Mouse (Mus musculus) cerebellum, adult (tissue): ENCODE measurements around the gene Il1f5.

Experiments used
- ATAC-seq: cut with Nextera tagmentation; 2 replicates; pipeline ENCODE4 v1.9.2; 2017; ENCODE audit warnings: mild to moderate bottlenecking, moderate library complexity, mixed read lengths; ENCODE audit not compliant: insufficient number of reproducible peaks, low FRiP score, low TSS enrichment

Il1f5 gene

DNA sequence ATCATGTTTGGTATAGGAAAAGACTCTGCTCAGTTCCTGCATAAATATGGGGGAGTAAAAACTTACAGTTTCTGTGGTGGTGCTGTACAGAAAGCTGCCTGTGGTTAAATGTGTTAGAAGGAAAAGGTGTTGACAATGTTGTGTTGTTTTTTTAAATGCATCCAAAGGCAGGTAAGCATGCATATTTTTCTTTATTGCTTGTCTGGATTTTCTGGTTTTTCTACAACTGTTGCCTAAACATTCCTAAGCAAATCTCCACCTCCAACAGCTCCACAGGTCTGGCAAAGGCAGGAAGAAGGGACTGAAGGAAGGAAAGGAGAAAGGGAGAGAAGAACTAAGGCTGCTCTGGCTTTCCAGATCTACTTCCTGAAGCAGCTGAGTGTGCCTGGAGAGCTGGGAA is at the start of gene Il1f5:
Gene Il1f5 (plus strand): TSS at position 301 of the 400 bp plus-strand sequence.
- ATAC-seq = no peak

DNA sequence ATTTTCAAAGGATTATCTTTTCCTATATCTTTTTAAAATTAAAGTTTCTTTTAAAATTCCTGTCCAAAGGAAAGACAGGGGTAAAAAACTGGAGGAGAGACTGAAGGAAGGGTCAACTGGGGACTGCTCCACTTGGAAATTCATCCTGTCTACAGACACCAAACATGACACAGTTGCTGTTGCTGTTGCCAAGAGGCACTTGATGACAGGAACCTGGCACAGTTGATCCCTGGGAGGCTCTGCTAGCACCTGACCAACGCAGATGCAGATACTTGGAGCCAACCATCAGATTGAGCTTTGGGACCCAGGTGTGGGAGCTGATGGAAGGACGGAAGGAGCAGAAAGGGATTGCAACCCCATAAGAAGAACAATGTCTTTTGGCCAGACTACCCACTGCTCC is 49.6 kb upstream of the Il1f5 start:
- no peak for ATAC-seq

DNA sequence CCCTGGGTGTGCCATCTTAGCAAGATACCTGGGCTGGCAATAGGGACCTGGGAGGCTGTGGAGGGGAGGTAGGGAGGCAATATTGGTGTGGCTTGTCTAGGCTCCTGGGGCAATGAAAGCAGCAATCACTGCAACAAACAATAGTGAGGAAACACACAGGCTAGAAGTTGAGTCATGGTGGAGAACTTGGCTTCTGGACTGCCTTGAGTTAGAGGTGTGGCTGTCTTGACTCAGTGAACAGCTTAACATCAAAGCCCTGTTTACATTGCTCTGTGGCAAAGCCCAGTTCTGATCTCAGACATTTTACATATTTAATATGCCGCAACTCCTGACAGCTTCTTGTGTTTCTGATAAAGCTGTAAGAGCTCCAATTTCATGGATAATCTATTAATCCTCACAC is 9.3 kb upstream of the Il1f5 start:
- ATAC-seq = no peak

DNA sequence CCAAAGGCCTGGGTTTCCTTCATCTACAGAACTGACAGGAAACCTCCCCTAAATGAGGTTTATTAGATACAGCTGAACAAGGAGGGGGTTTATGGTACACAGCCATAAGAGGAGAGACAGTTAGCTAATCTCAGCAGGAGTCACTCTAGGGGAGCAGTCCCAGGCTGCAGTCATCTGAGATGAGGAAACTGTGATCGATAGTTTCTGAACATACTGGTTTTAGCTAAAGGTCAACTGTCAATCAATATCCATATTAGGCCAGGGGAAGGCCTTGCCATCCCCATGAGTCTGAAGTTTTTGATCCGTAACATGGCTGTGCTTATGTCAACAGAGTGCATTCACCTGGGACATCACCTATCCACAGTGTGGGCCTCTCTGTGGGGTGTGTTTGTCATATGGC is 3.1 kb upstream of the Il1f5 start:
- ATAC-seq = no peak

DNA sequence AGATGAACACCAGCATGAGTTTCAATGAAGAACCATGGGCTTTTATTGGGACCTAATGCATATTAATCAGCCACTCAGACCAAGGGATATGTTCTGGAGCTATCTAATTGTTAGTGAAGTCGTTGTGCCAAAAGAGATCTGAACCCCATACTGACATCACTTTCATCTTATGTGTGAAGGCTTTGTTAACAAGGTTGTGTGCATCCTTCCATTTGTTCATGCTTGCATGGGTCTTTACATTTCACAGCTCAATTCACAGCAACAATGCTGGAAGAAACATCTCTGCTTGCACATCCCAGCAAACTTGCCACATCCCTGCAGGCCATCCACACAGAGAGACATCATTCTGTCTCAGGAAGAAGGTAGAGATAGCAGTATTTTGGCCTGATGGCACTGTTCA is 1.6 kb upstream of the Il1f5 start:
- no peak for ATAC-seq

DNA sequence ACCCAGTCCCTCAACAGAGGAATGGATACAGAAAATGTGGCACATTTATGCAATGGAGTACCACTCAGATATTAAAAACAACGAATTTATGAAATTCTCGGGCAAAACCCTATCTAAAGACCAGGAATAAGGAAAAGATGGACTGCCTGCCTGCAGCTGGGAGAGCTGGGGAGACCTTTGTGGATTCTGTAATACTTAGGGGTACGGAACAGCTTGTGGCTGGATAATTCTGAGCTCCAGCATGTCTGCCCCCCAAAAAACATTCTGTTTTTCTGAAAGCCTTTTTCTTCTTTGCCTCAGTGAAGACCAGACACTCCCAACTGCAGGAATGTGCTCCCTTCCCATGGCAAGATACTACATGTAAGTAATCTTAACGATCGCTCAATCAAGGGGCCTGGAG is 14.1 kb downstream of the Il1f5 start, which contains the start of gene Il1f10:
Gene Il1f10 (plus strand): TSS at position 301 of the 400 bp plus-strand sequence.
- no peak for ATAC-seq

DNA sequence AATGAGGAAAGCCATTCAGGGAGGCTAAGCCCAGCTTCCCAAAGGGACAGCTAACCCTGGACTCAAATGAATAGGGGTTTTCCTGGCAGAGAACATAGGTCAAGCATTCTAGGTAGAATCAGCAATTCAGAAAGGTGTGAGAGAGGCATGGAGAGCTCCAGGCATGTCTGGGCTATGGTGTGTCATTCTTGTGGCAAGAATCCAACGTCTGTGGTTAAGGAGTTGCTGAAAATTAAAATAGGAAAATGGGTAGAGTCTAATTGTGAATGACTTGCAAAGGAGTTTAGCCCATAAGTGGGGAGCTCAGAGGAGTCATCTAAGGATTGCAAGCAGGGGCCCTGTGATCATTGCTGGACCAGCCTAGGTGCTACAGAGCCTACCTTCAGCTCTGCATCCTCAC is 17.9 kb downstream of the Il1f5 start:
- no peak for ATAC-seq

DNA sequence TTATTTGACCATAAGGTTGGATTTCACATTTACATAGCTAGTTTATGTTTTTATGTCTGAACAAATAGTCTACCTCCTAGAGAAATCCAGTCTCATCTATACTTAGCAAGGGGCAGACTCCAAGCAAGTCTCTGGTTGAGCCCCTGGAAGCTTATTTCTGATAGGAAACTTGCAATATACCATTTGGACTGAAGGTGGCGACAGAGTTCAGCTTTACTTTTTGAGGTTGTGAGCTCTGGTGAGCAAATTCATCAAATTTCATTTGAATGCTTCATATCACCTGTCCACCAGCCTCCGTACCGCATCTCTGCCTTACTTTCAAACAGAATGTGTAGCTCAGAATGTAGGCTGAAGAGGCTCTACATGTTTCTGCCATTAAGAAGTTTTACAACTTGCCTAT is 20.1 kb downstream of the Il1f5 start:
- ATAC-seq = peak; percentile 49; the same call in 1 of the 2 replicates

DNA sequence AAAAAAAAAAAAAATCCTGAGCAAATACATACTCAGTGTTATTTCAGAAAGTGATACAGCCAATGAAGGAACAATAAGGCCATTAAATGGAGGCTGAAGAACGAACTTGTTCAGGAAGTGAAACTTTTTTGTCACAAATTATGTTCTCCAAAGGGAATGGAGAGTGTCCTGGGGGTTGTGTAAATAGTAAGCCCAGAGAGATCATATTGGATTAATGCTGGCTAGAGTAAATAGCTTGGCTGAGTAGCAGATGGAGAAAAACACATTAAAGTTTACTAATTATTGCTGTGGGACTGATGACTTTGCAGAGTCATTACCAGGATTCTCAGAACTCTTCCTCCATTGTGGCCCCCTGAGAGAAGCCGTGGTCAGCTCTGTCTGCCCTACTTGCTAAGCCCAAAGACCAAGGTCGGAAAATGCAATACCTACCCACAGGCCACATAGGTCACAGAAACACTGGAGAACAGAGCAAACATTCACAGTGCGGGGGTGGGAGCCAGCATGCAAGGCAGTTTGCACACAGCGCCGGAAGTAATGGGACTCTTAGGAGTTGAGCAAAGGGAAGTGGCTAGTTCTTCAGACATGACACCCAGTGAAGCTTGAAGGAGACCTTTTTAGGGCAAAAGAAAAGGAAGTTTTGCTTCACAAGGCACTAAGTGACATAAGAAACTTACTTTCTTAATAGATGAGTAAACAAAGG is 34.7 kb downstream of the Il1f5 start:
- ATAC-seq = no peak

DNA sequence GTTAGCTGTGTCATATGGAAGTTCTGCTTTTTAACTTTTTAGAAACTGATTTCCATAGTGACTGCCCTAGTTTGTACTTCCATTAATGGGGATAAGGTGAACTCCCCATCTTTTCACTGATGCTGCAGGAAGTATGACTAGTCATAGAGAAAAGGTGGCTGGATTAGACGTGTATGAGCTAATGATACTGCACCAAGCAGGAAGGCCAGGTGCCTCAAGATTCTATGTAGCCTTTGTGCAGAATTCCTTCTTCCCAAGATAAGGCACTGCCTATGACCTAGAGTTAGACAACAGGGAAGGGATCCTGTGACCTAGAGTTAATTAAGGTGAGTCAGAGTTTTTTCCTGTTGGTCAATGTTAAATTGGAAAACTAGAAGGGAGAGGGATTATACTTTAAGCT is 40.2 kb downstream of the Il1f5 start:
- ATAC-seq = no peak

DNA sequence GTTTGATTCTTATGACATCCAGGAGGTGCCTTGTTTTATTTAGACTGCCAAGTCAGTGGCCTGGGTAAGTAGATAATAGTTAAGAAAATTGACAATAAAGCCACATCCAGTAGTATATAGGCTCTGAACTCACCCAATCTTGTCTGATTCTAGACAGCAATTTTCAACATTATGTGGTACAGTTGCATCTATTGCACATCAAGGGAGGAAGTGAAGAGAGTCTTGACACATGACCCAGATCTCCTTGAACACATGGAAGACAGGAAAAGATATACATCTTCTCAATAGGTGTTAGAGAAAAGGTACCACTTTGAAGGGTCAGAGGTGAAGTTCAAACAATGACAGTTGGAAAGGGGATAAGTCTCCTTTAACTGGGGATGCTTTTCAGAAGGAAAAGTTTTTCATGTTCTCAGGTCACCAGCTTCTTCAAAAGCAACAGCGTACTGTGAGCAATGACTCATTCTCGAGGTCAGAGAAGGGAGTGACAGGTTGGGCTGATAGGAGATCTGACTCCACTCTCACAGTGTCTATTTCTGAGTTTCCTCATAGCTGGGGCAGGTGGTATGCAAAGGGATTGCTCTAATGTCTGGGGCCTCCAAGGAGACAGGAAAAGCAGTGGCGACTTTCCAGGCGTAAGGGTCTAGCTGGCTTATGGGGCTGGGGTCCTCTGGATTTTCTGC is 41.3 kb downstream of the Il1f5 start:
- ATAC-seq = no peak
